Mouse (Mus musculus): Measurements from ENCODE around the gene Tgtp2. TPM values are rescaled to one million over a fixed set of nuclear protein-coding genes. Genes with fewer than 3 reads are reported as not detected.
A peak's percentile ranks its signal among the peaks of the same experiment; 100 is the strongest.
"Not testable (repeated sequence)": the region's sequence is repeated elsewhere in the genome, so short reads cannot be mapped to it uniquely, and the experiment has no call there.

Gene Tgtp2
- 1.6 and 2.2 TPM in 2 replicates for polyA plus RNA-seq (2015; fragmentation: Nextera tagmentation; extraction: Ambion mirVana)

DNA sequence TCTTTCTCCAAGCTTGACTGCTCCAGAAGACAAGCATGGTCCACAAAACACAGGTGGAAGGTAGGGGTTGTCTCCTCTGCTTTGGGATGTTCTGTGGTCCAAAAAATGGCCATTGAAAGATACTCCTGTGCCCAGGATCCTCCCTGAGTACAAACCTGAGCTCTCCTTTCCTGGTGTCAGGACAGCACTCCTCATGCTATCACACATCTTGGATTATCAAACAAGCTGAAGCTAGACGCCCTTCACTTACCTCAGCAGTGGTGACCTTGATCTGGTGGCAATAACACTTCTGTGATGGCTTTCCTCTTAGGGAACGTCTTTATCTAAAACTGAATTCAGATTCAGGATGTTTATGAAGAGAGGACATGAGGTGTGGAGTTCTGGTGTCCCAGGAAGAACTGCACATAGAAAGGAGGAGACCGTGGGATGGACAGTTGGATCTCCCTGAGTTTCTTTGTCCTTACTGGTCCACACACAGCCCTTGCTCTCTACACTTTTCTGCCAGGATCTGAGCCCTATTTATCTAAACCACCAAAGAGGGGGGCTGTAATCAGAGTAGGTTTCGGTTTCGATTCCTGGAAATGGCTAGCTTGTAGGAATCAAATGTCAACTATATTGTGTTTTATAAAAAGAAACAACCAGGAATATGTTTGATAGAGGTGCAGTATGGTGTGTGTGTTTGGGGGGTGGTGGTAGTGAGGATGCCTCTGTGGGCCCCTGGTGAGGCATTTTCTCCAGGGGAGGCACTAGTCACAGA lies at the start of gene Tgtp2:
TSS of gene Tgtp2 (minus strand) at position 494 of the 757 bp plus-strand sequence.
- not testable (repeated sequence) for H3K27me3 ChIP-seq (ENCODE audit: insufficient read depth, low read length); H3K9ac ChIP-seq (ENCODE audit: low read depth, low read length); H3K27ac ChIP-seq; ATAC-seq (replicated peaks; ENCODE audit: low FRiP score, low read depth); H3K9me3 ChIP-seq (replicated peaks; ENCODE audit: low read length); H3K4me1 ChIP-seq (replicated peaks; ENCODE audit: insufficient read depth, low read length); H3K36me3 ChIP-seq (ENCODE audit: insufficient read depth, low read length); H3K4me2 ChIP-seq (ENCODE audit: low read length); H3K4me3 ChIP-seq (replicated peaks; ENCODE audit: low read depth, low read length); DNase-seq (ENCODE audit: low spot score)
- 74% methylated on average over 5 of the region's 5 CpGs for WGBS

DNA sequence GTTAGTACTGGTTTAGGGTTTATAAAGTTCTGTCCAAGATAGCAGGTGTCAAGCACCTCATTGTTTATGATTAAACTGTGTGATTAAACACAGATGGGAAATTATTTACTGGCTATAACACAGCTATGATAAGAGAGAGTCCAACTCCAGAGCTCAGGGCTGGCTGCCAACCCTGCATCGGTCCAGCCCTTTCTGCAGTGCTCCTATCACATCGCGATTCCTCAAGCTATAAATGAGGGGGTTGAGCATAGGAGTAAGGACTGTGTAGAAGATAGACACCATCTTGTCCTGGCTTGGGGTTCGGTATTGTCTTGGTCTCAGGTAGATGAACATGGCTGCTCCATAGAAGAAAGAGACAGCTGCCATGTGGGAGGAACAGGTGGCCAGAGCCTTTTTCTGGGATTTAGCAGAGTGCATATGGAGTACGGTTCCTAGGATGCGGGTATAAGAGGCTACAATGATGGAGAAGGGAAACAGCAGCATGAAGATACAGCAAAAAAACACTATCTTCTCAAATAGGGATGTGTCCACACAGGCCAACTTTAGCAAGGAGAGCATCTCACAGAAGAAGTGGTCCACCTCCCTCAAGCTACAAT lies 48.7 kb upstream of the Tgtp2 start:
- no peak for ATAC-seq (replicated peaks; ENCODE audit: low FRiP score, low read depth)
- Histone ChIP-seq H3K27ac (no peak overlapping the region), H3K4me3 (replicated peaks; ENCODE audit: low read depth, low read length) (no peak overlapping the region), H3K9ac (ENCODE audit: low read depth, low read length) (no peak overlapping the region), H3K4me2 (ENCODE audit: low read length) (no peak overlapping the region), H3K4me1 (replicated peaks; ENCODE audit: insufficient read depth, low read length) (no peaks in the 10 kb centered on the region), H3K27me3 (ENCODE audit: insufficient read depth, low read length) (no peaks in the 10 kb centered on the region), H3K36me3 (ENCODE audit: insufficient read depth, low read length) (no peaks in the 10 kb centered on the region), H3K9me3 (replicated peaks; ENCODE audit: low read length) (no peaks in the 10 kb centered on the region)
- TF ChIP-seq CTCF (IDR thresholded peaks at IDR 0.05; ENCODE audit: low read depth) = no peak
- 79% methylated on average over 6 of the region's 6 CpGs for WGBS
- DNase-seq (ENCODE audit: low spot score) = no peak

DNA sequence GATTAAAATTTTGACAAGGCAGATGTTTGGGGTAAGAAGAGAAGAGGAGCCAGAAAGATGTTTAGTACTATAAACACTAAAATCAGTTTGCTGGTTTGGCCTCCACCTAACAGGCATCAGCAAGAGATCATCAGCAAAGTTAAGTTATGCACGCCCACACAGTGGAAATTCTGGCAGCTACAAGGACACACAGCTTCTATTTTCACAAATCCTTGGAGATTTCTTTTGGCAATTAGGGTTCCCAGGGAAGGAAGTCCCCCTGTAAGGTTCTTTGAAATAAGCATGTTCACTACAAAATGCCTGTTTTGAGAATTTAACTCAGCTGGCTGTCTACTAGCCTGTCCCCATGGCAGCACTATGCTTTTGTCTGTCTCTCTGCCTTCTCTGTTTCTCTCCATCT lies 47.0 kb upstream of the Tgtp2 start:
- H3K4me1 ChIP-seq (replicated peaks; ENCODE audit: insufficient read depth, low read length) = no peaks in the 10 kb centered on the region
- 59% methylated on average over 1 of the region's 1 CpGs for WGBS
- H3K36me3 ChIP-seq (ENCODE audit: insufficient read depth, low read length) = no peaks in the 10 kb centered on the region
- no peak overlapping the region for H3K4me3 ChIP-seq (replicated peaks; ENCODE audit: low read depth, low read length)
- no peak overlapping the region for H3K27ac ChIP-seq
- no peak overlapping the region for H3K4me2 ChIP-seq (ENCODE audit: low read length)
- H3K27me3 ChIP-seq (ENCODE audit: insufficient read depth, low read length) = no peaks in the 10 kb centered on the region
- H3K9ac ChIP-seq (ENCODE audit: low read depth, low read length) = no peak overlapping the region
- no peak for TF ChIP-seq CTCF (IDR thresholded peaks at IDR 0.05; ENCODE audit: low read depth)
- DNase-seq (ENCODE audit: low spot score) = no peak
- ATAC-seq (replicated peaks; ENCODE audit: low FRiP score, low read depth) = no peak
- no peaks in the 10 kb centered on the region for H3K9me3 ChIP-seq (replicated peaks; ENCODE audit: low read length)

DNA sequence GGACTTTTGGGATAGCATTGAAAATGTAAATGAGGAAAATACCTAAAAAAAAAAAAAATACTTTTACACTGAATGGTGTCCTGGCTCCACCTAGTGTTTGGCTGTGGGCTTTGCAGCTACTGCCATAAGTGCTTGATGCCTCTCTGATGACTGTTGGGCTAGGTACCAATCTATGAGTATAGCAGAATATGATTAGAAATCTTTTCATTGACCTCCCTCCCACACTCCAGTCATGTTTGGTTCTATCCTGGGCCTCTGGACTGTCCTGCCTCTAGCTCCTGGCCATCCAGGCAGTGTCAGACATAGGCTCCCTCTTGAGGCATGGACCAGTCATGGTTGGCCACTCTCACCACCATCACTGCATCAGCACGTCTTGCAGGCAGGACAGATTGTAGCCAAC lies 44.8 kb upstream of the Tgtp2 start:
- ATAC-seq (replicated peaks; ENCODE audit: low FRiP score, low read depth) = no peak
- Histone ChIP-seq H3K4me2 (ENCODE audit: low read length) (no peak overlapping the region), H3K4me3 (replicated peaks; ENCODE audit: low read depth, low read length) (no peak overlapping the region), H3K27me3 (ENCODE audit: insufficient read depth, low read length) (no peaks in the 10 kb centered on the region), H3K9me3 (replicated peaks; ENCODE audit: low read length) (no peaks in the 10 kb centered on the region), H3K4me1 (replicated peaks; ENCODE audit: insufficient read depth, low read length) (no peaks in the 10 kb centered on the region), H3K9ac (ENCODE audit: low read depth, low read length) (no peak overlapping the region), H3K36me3 (ENCODE audit: insufficient read depth, low read length) (no peaks in the 10 kb centered on the region), H3K27ac (no peak overlapping the region)
- TF ChIP-seq CTCF (IDR thresholded peaks at IDR 0.05; ENCODE audit: low read depth) = peak; percentile 72
- DNase-seq (ENCODE audit: low spot score) = peak; percentile 57
- 48% methylated on average over 1 of the region's 1 CpGs for WGBS

DNA sequence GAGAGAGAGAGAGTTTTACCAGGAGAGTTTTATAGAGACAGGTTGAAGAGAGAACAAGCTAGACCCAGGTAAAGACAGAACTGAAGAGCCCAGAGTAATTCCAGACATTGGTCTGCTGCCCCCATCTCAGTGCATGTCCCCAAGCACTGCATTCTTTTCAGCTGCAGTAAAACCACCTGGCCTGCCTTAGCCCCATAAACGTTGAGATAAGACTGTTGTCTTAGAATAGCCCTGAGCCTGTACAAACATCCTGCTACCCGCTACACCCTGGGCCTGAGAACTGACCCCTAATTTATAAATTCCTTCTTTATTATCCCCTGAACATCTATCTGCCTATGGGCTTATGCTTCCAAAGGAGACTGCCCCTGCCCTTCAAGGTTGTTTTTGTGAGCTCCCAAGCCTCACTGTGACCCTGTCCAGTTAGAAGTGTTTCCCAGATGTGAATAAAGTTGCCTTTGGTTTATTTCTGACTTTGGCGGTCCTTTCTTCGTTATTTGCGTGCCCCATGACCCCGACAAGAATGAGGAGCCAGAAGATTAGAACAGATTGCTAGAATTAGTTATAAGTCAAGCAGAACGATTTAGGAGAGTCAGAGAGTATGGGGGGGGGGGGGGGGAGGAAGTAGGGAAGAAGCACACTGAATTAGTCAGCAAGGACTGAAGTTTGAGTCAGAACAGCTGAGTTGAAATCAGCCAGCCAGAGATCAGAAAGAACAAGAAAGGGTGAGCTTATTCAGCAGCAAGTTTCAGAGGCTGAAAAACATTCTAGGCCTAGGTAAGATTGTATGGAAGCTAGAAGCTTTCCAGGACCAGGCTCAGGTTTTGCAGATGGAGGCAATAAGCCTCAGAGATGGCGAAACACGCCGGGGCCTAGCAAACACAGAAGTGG lies 43.9 kb upstream of the Tgtp2 start:
- DNase-seq (ENCODE audit: low spot score) (no peak), ATAC-seq (replicated peaks; ENCODE audit: low FRiP score, low read depth) (no peak)
- TF ChIP-seq CTCF (IDR thresholded peaks at IDR 0.05; ENCODE audit: low read depth) = no peak
- WGBS = 45% methylated on average over 10 of the region's 10 CpGs
- H3K27ac ChIP-seq = no peak overlapping the region
- H3K4me3 ChIP-seq (replicated peaks; ENCODE audit: low read depth, low read length) = no peak overlapping the region
- no peaks in the 10 kb centered on the region for H3K4me1 ChIP-seq (replicated peaks; ENCODE audit: insufficient read depth, low read length)
- no peak overlapping the region for H3K9ac ChIP-seq (ENCODE audit: low read depth, low read length)
- no peaks in the 10 kb centered on the region for H3K27me3 ChIP-seq (ENCODE audit: insufficient read depth, low read length)
- H3K36me3 ChIP-seq (ENCODE audit: insufficient read depth, low read length) = no peaks in the 10 kb centered on the region
- no peak overlapping the region for H3K4me2 ChIP-seq (ENCODE audit: low read length)
- H3K9me3 ChIP-seq (replicated peaks; ENCODE audit: low read length) = no peaks in the 10 kb centered on the region

DNA sequence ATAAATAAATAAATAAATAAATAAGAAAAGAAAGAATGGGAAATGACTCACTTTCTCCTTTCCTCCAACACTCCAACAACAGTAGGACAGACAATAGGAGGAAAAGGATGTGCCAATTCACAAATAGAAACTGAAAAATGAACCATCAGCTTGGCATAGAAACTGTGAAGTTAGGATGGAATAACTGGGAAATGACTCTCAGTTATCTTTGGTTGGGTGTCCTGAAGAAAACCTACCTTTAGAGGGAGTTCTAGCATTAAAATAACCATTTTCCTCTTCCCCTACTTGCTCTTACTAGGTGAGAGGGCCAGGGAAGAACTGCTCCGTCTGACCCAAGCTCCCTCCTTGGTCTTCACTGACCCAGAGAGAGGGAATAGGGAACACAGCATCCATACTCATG lies 41.7 kb upstream of the Tgtp2 start:
- no peaks in the 10 kb centered on the region for H3K27me3 ChIP-seq (ENCODE audit: insufficient read depth, low read length)
- no peak for TF ChIP-seq CTCF (IDR thresholded peaks at IDR 0.05; ENCODE audit: low read depth)
- H3K4me2 ChIP-seq (ENCODE audit: low read length) = no peak overlapping the region
- 75% methylated on average over 1 of the region's 1 CpGs for WGBS
- peak; percentile 22 for DNase-seq (ENCODE audit: low spot score)
- H3K36me3 ChIP-seq (ENCODE audit: insufficient read depth, low read length) = no peaks in the 10 kb centered on the region
- no peaks in the 10 kb centered on the region for H3K9me3 ChIP-seq (replicated peaks; ENCODE audit: low read length)
- H3K27ac ChIP-seq = no peak overlapping the region
- ATAC-seq (replicated peaks; ENCODE audit: low FRiP score, low read depth) = no peak
- no peaks in the 10 kb centered on the region for H3K4me1 ChIP-seq (replicated peaks; ENCODE audit: insufficient read depth, low read length)
- H3K4me3 ChIP-seq (replicated peaks; ENCODE audit: low read depth, low read length) = no peak overlapping the region
- no peak overlapping the region for H3K9ac ChIP-seq (ENCODE audit: low read depth, low read length)
